Mouse (Mus musculus): ENCODE measurements around the gene Ms4a14. TPM values are rescaled to one million over a fixed set of nuclear protein-coding genes. Genes with fewer than 3 reads are reported as not detected.
"Not testable (repeated sequence)": the region's sequence is repeated elsewhere in the genome, so short reads cannot be mapped to it uniquely, and the experiment has no call there.

Ms4a14 gene
- polyA plus RNA-seq, 1 experiment = not detected

DNA sequence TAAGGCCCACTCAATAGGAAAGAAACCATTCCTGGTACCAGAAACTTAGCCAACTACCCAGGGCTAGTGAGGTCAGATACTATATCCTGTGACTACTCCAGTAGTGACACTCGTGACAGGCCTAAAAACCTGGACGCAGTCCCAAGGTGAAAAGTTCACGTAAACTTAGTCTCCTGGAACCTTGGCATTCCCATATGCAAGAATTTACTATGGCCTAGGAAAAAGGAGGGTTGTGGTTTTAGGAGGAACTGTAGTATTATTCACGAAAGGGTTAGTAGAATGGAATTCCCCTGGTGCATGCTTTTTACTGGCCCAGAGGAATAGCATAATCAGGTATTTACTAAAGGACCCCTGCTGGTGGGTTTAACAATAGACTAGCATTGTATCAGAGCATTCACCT, 2.5 kb upstream of the Ms4a14 start:
- H3K4me3 ChIP-seq = no peak overlapping the region
- H3ac ChIP-seq (ENCODE audit: control insufficient read depth, insufficient read length) = no peak overlapping the region
- H3K79me2 ChIP-seq (ENCODE audit: control insufficient read depth, insufficient read depth) = no peaks in the 10 kb centered on the region
- no peaks in the 10 kb centered on the region for H3K27me3 ChIP-seq (ENCODE audit: control insufficient read depth, insufficient read depth, insufficient read length)
- H3K4me2 ChIP-seq (ENCODE audit: low read depth) = no peak overlapping the region
- H3K36me3 ChIP-seq (ENCODE audit: control insufficient read depth, insufficient read depth) = no peaks in the 10 kb centered on the region
- TF ChIP-seq POLR2A (IDR thresholded peaks at IDR 0.05; ENCODE audit: insufficient read length, low read depth) = no peak
- no peak for TF ChIP-seq CEBPB (IDR thresholded peaks at IDR 0.05; ENCODE audit: insufficient read depth, poor library complexity, severe bottlenecking)

DNA sequence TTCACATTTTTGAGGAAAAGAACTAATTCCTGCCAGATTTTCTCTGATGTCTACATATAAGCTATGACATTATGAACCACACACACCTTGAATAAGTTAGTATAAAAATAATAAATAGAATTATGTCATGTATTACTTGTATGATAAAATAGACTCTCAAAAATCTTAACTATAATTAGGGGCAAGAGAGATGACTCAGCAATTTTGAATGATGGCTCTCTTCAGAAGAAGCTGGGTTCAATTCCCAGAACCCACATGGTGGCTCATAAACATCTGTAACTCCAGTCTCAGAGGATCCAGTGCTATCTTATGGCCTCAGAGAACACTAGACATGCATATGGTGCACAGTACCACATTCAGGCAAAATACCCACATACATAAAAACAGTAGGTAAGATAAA, 5.4 kb downstream of the Ms4a14 start:
- no peak for TF ChIP-seq POLR2A (IDR thresholded peaks at IDR 0.05; ENCODE audit: insufficient read length, low read depth)
- TF ChIP-seq TCF12 (IDR thresholded peaks at IDR 0.05; ENCODE audit: insufficient read depth, poor library complexity, severe bottlenecking) = no peak
- no peak for TF ChIP-seq POLR2AphosphoS2 (IDR thresholded peaks at IDR 0.05; ENCODE audit: insufficient read length, low read depth)
- no peak for TF ChIP-seq SRF (IDR thresholded peaks at IDR 0.05; ENCODE audit: control insufficient read depth, insufficient read length, low read depth)
- Histone ChIP-seq H3ac (ENCODE audit: control insufficient read depth, insufficient read length) (no peak overlapping the region), H3K79me2 (ENCODE audit: control insufficient read depth, insufficient read depth) (no peaks in the 10 kb centered on the region), H3K27me3 (ENCODE audit: control insufficient read depth, insufficient read depth, insufficient read length) (no peaks in the 10 kb centered on the region), H3K4me3 (no peak overlapping the region), H3K36me3 (ENCODE audit: control insufficient read depth, insufficient read depth) (no peaks in the 10 kb centered on the region), H3K4me2 (ENCODE audit: low read depth) (no peak overlapping the region)

DNA sequence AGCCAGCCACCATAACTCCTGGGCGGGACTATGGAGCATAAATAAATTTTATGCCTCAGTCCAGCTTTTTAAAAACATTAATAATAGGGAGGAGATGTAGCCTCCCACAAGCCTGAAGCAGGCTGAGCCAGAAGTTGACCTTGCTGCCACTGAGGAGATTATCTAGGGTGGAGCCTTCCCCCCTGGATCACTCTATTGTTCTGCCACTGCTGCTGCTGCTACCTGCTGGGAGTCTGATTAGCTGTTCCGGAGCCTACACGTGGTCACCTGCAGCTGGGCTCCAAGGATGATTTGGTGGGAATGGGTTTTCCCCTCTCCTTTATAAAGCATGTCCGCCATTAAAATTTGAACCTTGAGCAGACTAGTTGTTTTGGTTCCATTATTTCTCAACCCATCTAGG, 14.7 kb downstream of the Ms4a14 start:
- H3K36me3 ChIP-seq (ENCODE audit: control insufficient read depth, insufficient read depth); H3K4me2 ChIP-seq (ENCODE audit: low read depth); H3K4me3 ChIP-seq; H3K27me3 ChIP-seq (ENCODE audit: control insufficient read depth, insufficient read depth, insufficient read length); H3K79me2 ChIP-seq (ENCODE audit: control insufficient read depth, insufficient read depth); H3ac ChIP-seq (ENCODE audit: control insufficient read depth, insufficient read length): not testable (repeated sequence)

DNA sequence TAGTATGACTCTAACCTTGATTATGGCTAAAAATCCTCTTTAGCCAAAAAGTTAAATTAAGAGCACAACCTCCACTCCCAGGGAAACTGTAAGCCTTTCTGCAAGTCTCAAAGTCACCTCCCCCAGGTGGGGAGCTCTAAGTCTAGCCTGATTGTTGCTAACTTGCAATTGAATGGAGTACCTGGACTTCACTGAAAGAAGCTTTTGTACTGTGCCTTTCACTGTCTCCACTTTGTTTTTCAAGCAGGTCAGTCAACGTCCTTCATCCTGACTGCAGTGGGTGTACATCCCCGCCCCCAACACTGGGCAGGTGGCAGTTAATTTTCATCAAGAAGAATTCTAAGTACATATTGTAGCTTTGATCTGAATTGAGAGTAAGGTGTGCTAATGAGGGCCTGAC, 15.3 kb downstream of the Ms4a14 start:
- H3ac ChIP-seq (ENCODE audit: control insufficient read depth, insufficient read length) = no peak overlapping the region
- no peaks in the 10 kb centered on the region for H3K27me3 ChIP-seq (ENCODE audit: control insufficient read depth, insufficient read depth, insufficient read length)
- H3K4me3 ChIP-seq = no peak overlapping the region
- H3K79me2 ChIP-seq (ENCODE audit: control insufficient read depth, insufficient read depth) = no peaks in the 10 kb centered on the region
- no peak overlapping the region for H3K4me2 ChIP-seq (ENCODE audit: low read depth)
- no peak for TF ChIP-seq SRF (IDR thresholded peaks at IDR 0.05; ENCODE audit: control insufficient read depth, insufficient read length, low read depth)
- H3K36me3 ChIP-seq (ENCODE audit: control insufficient read depth, insufficient read depth) = no peaks in the 10 kb centered on the region

DNA sequence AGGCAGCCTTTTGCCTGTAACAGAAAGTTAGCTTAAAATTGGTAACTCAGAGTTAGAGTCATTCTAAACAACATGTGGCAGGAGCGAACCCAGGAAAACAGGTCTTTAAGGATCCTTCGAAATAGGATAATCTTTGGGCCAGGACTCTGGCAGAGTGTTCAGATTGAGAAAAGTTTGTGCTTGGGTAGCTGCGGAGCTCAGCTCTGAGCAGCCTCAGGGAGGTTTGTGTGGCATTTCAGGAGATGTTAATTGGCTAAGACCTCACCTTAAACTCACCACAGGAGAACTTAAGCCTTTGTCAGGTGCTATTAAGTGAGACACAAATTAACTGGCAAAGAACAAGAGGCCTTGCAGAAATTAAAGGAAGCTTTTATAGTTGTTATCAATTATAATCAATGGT, 20.6 kb downstream of the Ms4a14 start:
- not testable (repeated sequence) for H3K79me2 ChIP-seq (ENCODE audit: control insufficient read depth, insufficient read depth); H3K4me3 ChIP-seq; H3K36me3 ChIP-seq (ENCODE audit: control insufficient read depth, insufficient read depth); H3ac ChIP-seq (ENCODE audit: control insufficient read depth, insufficient read length); H3K27me3 ChIP-seq (ENCODE audit: control insufficient read depth, insufficient read depth, insufficient read length)
- peak overlapping the region; percentile 62 for H3K4me2 ChIP-seq (ENCODE audit: low read depth)

DNA sequence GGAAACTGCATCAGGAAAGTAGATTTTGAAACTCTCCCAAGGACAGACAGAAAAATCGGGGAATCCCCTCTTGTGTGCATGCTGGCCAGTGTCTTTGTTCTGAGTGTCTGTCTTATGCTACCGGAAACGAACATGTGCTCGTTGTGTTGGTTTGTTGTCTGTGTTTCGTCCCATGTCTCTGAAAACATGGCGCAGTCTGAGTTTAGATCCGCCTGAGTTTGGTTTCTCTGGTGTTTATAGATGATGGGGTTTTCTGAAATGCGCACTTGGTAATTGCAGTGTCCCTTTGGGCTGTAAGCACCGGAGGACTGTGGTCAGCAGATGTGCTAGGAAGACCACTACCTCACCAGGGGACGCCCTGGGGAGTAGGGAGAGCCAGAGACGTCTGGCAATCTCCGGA, 21.3 kb downstream of the Ms4a14 start:
- Histone ChIP-seq H3K36me3 (ENCODE audit: control insufficient read depth, insufficient read depth) (no peaks in the 10 kb centered on the region), H3ac (ENCODE audit: control insufficient read depth, insufficient read length) (no peak overlapping the region), H3K4me3 (no peak overlapping the region), H3K27me3 (ENCODE audit: control insufficient read depth, insufficient read depth, insufficient read length) (no peaks in the 10 kb centered on the region), H3K79me2 (ENCODE audit: control insufficient read depth, insufficient read depth) (no peaks in the 10 kb centered on the region), H3K4me2 (ENCODE audit: low read depth) (peak overlapping the region; percentile 62)
- TF ChIP-seq E2F4 (IDR thresholded peaks at IDR 0.05; ENCODE audit: insufficient read depth) (no peak), TCF3 (IDR thresholded peaks at IDR 0.05; ENCODE audit: insufficient read length, low read depth) (no peak), MYOD1 (IDR thresholded peaks at IDR 0.05; ENCODE audit: control insufficient read depth in 1 of 3, insufficient read length in 2 of 3, low read depth in 2 of 3) (no peak), MAX (IDR thresholded peaks at IDR 0.05; ENCODE audit: low read depth) (no peak), POLR2A (IDR thresholded peaks at IDR 0.05; ENCODE audit: insufficient read length, low read depth) (no peak), CEBPB (IDR thresholded peaks at IDR 0.05; ENCODE audit: insufficient read depth, poor library complexity, severe bottlenecking) (no peak), SRF (IDR thresholded peaks at IDR 0.05; ENCODE audit: control insufficient read depth, insufficient read length, low read depth) (no peak), POLR2AphosphoS2 (IDR thresholded peaks at IDR 0.05; ENCODE audit: insufficient read length, low read depth) (no peak), USF1 (IDR thresholded peaks at IDR 0.05; ENCODE audit: low read depth) (no peak), MYOG (IDR thresholded peaks at IDR 0.05; ENCODE audit: control insufficient read depth in 1 of 3, insufficient read depth in 1 of 3, insufficient read length in 2 of 3, low read depth in 2 of 3) (no peak), TCF12 (IDR thresholded peaks at IDR 0.05; ENCODE audit: insufficient read depth, poor library complexity, severe bottlenecking) (no peak), REST (IDR thresholded peaks at IDR 0.05; ENCODE audit: insufficient read depth, insufficient read length) (no peak)

DNA sequence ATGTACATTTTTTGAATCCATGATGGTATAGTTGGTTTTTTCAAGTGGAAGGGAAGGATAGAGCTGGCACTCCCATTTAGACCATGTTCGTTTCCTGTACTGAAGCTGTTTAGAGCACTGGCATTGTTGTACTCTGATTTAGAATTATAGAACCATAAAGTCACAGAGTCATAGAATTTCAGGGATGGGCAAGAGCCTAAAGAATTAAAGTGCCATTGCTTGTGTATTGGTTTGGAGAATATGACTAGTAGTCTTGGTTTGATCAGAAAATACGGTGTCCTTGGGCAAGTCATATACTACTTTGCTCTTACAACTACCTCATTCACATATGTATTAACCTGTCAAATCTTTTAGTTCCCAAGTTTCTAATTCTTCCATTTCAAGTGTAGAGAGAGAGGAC, 30.5 kb downstream of the Ms4a14 start, which contains the start of gene Ms4a5:
Gene Ms4a5, minus strand, starts transcription at position 101 of the 400 bp plus-strand sequence.
- Histone ChIP-seq H3K4me3 (no peak within 1 kb of the TSS), H3K79me2 (ENCODE audit: control insufficient read depth, insufficient read depth) (no peaks in the 10 kb centered on the region), H3ac (ENCODE audit: control insufficient read depth, insufficient read length) (no peak within 1 kb of the TSS), H3K27me3 (ENCODE audit: control insufficient read depth, insufficient read depth, insufficient read length) (no peaks in the 10 kb centered on the region), H3K4me2 (ENCODE audit: low read depth) (no peak within 1 kb of the TSS), H3K36me3 (ENCODE audit: control insufficient read depth, insufficient read depth) (no peaks in the 10 kb centered on the region)
- no peak for TF ChIP-seq REST (IDR thresholded peaks at IDR 0.05; ENCODE audit: insufficient read depth, insufficient read length)

All from myocyte (in vitro differentiated cells).